In genomic region chr3:45380811-45381761, GRCm38 (mm10) we compare ENCODE assay signal across 9 mouse cellular contexts. TPM values are rescaled to one million over a fixed set of nuclear protein-coding genes. Genes with fewer than 3 reads are reported as not detected.
DNase-seq lines count a peak whose midpoint lies in the region; ATAC-seq and TF ChIP-seq lines count a peak whose summit lies in the region.
"Had no signal": no experiment of that assay in that cellular context is flagged by ENCODE, and none has a peak within 500 bp of the region (broad histone marks: within the 10 kb centered on the region; RNA-seq: fewer than 3 reads in every experiment).

No protein-coding gene starts in this region.

- peaks cover 42% of the 10 kb centered on the region for H3K4me1 ChIP-seq in lung, embryonic 15.5 days
- peaks cover 20% of the 10 kb centered on the region for H3K4me1 ChIP-seq in heart, postnatal 0 days (ENCODE audit: control insufficient read depth, insufficient read depth)
- H3K4me1 ChIP-seq in limb, embryonic 11.5 days (ENCODE audit: control insufficient read depth, insufficient read depth, low read length) = 0 out of 2 replicates have a peak, but pooled peaks cover 4% of the 10 kb centered on the region
- no peaks in the 10 kb centered on the region for H3K4me1 ChIP-seq in olfactory bulb, adult 2 months (ENCODE audit: control insufficient read depth, insufficient read depth, low read length)

- no peaks in the 10 kb centered on the region for H3K36me3 ChIP-seq in lung, embryonic 15.5 days
- H3K36me3 ChIP-seq in heart, postnatal 0 days (replicated peaks; ENCODE audit: control insufficient read depth, insufficient read depth, low read length) = no peaks in the 10 kb centered on the region
- H3K36me3 ChIP-seq in limb, embryonic 11.5 days (ENCODE audit: control insufficient read depth, insufficient read depth, low read length) = no peaks in the 10 kb centered on the region

- peak overlapping the region; percentile 97 for H3K4me2 ChIP-seq in lung, embryonic 15.5 days
- peak overlapping the region; percentile 98 for H3K4me2 ChIP-seq in heart, postnatal 0 days (ENCODE audit: low read depth, low read length)
- H3K4me2 ChIP-seq in limb, embryonic 11.5 days (ENCODE audit: low read depth, severe bottlenecking) = peak overlapping the region; percentile 92

- H3K27me3 ChIP-seq in lung, embryonic 15.5 days = peaks cover 43% of the 10 kb centered on the region
- H3K27me3 ChIP-seq in heart, postnatal 0 days (ENCODE audit: control insufficient read depth, insufficient read depth, low read length) = peaks cover 67% of the 10 kb centered on the region
- H3K27me3 ChIP-seq in limb, embryonic 11.5 days (ENCODE audit: control insufficient read depth, insufficient read depth, low read length) = peaks cover 27% of the 10 kb centered on the region

- H3K9ac ChIP-seq in lung, embryonic 15.5 days = no peak overlapping the region
- H3K9ac ChIP-seq in heart, postnatal 0 days (replicated peaks; ENCODE audit: low read depth, low read length) = no peak overlapping the region
- H3K9ac ChIP-seq in limb, embryonic 11.5 days (ENCODE audit: low read length) = peak overlapping the region; percentile 32

- ATAC-seq in lung, embryonic 15.5 days (ENCODE audit: borderline replicate concordance, extremely low read depth, low FRiP score, low TSS enrichment) = no peak
- no peak for ATAC-seq in heart, postnatal 0 days (ENCODE audit: insufficient read depth, low read depth)
- peak; percentile 11; the same call in 1 of the 2 replicates for ATAC-seq in limb, embryonic 11.5 days (ENCODE audit: insufficient number of reproducible peaks, low FRiP score, low TSS enrichment, low read depth)

- TF ChIP-seq EP300 in heart, postnatal 0 days (IDR thresholded peaks at IDR 0.05; ENCODE audit: low read depth) = no peak

- no peaks in the 10 kb centered on the region for H3K9me3 ChIP-seq in lung, embryonic 15.5 days
- no peaks in the 10 kb centered on the region for H3K9me3 ChIP-seq in heart, postnatal 0 days (replicated peaks; ENCODE audit: control insufficient read depth, low read length)
- H3K9me3 ChIP-seq in limb, embryonic 11.5 days (ENCODE audit: control insufficient read depth, low read length) = no peaks in the 10 kb centered on the region; the same call in 1 of the 2 replicates

- TF ChIP-seq CTCF in heart, postnatal 0 days (IDR thresholded peaks at IDR 0.05; ENCODE audit: low read depth) = no peak
- TF ChIP-seq CTCF in olfactory bulb, adult 2 months (IDR thresholded peaks at IDR 0.05; ENCODE audit: insufficient read depth, low read depth, low read length) = no peak; the same call in 1 of the 2 replicates

- peak overlapping the region; percentile 57 for H3K4me3 ChIP-seq in lung, embryonic 15.5 days
- H3K4me3 ChIP-seq in heart, postnatal 0 days (ENCODE audit: low read depth, low read length) = peak overlapping the region; percentile 54
- peak overlapping the region; percentile 57 for H3K4me3 ChIP-seq in limb, embryonic 11.5 days (ENCODE audit: low read depth, low read length)
- peak overlapping the region; percentile 88 for H3K4me3 ChIP-seq in olfactory bulb, adult 2 months (ENCODE audit: insufficient read depth, low read depth, low read length)
- H3K4me3 ChIP-seq: erythroblast, embryonic 14.5 days had no signal

- no peak overlapping the region for H3K27ac ChIP-seq in lung, embryonic 15.5 days
- H3K27ac ChIP-seq in heart, postnatal 0 days (ENCODE audit: low read depth) = no peak overlapping the region
- no peak overlapping the region for H3K27ac ChIP-seq in limb, embryonic 11.5 days (replicated peaks; ENCODE audit: low read depth, low read length)
- peak overlapping the region; percentile 80 for H3K27ac ChIP-seq in olfactory bulb, adult 2 months (ENCODE audit: insufficient read depth, low read depth, low read length)

- DNase-seq in adrenal gland, adult 2 months = peak; percentile 5
- no peak for DNase-seq in adrenal gland, adult 18-20 months (ENCODE audit: low spot score in 2 of 2)
- no peak for DNase-seq in lung, adult 18-20 months
- DNase-seq in heart, postnatal 0 days (ENCODE audit: low spot score) = no peak
- DNase-seq in limb, embryonic 11.5 days (ENCODE audit: low spot score) = peak; percentile 61
- no peak for DNase-seq in spleen, postnatal 14 days (ENCODE audit: low spot score in 2 of 2)

- no peak for TF ChIP-seq POLR2A in olfactory bulb, adult 2 months (IDR thresholded peaks at IDR 0.05; ENCODE audit: insufficient read depth, low read depth, low read length)

- WGBS in lung, embryonic 15.5 days = under 1% methylated on average over 82 of the region's 82 CpGs
- 2% methylated on average over 81 of the region's 82 CpGs for WGBS in heart, postnatal 0 days
- WGBS in limb, embryonic 11.5 days = under 1% methylated on average over 82 of the region's 82 CpGs
- WGBS in olfactory bulb, adult 2 months = under 1% methylated on average over 82 of the region's 82 CpGs

RNA-seq across cellular contexts. Expression of gene Pcdh10, which starts 2.9 kb away (rescaled TPM):
- total RNA-seq in adrenal gland, adult 2 months (2021) = 1 to 10 TPM; 4.5 to 8.9 TPM
- polyA plus RNA-seq in adrenal gland, adult 2 months (2012; rRNA removed) = 4.2 and 6.1 TPM in 2 replicates
- 1 to 10 TPM; 3.8 to 5.4 TPM for total RNA-seq in adrenal gland, adult 18-20 months (2021)
- 0.12 and 0.53 TPM in 2 replicates for polyA plus RNA-seq in lung, embryonic 15.5 days (2015; fragmentation: Nextera tagmentation; extraction: Ambion mirVana)
- 0.19 and 3.8 TPM in 2 replicates for total RNA-seq in heart, postnatal 0 days (2014; rRNA removed; ENCODE audit: low replicate concordance)
- 0.01 TPM in 1 of 2 replicates, not detected in the other for polyA plus RNA-seq in heart, postnatal 0 days (2015; fragmentation: Nextera tagmentation; extraction: Ambion mirVana)
- polyA plus RNA-seq in limb, embryonic 11.5 days (2014; fragmentation: Nextera tagmentation; extraction: Ambion mirVana) = 7.2 and 9.1 TPM in 2 replicates
- polyA plus RNA-seq in olfactory bulb, adult 2 months (2012; ENCODE audit: insufficient read depth, insufficient read length, low replicate concordance, missing spikeins) = 71.0 and 164 TPM in 2 replicates

Comparison
In these comparisons a context has a peak if more than half of its experiments do, and no peak if none do; other contexts are left out.
1. DNase-seq: peak in adrenal gland, adult 2 months (single experiment) and limb, embryonic 11.5 days (single experiment); none in adrenal gland, adult 18-20 months (0 of 2), lung, adult 18-20 months (0 of 2), heart, postnatal 0 days (single experiment) and spleen, postnatal 14 days (0 of 2).
2. Peak in every context shown above with its lines, with median percentiles within 50 percentile points of each other: H3K4me2 ChIP-seq and H3K4me3 ChIP-seq.